Mouse (Mus musculus) brain, embryonic 14.5 days (tissue): ENCODE results near the gene Tspan5. TPM values are rescaled to one million over a fixed set of nuclear protein-coding genes. Genes with fewer than 3 reads are reported as not detected.

Experiments
- DNase-seq: peaks from one replicate; pipeline ENCODE4 v3.0.0-alpha.2; 2011; ENCODE audit warnings: low read depth
- CTCF ChIP-seq: fragments of 200-500 bp; IDR thresholded peaks from 2 replicates; pipeline ENCODE4 v1.5.1; 2012; ENCODE audit warnings: inconsistent platforms, mild to moderate bottlenecking, moderate library complexity, borderline replicate concordance; ENCODE audit not compliant: insufficient read depth, insufficient read length; ENCODE audit errors: extremely low read depth
- POLR2A ChIP-seq: fragments of 200-500 bp; IDR thresholded peaks from 2 replicates; pipeline ENCODE4 v1.6.1; 2012; ENCODE audit warnings: mild to moderate bottlenecking, inconsistent platforms, borderline replicate concordance; ENCODE audit not compliant: poor library complexity, insufficient read depth, insufficient read length, severe bottlenecking; ENCODE audit errors: extremely low read depth
- polyA plus RNA-seq: library from polyadenylated mRNA; depleted of rRNA; stranded (reverse); fragments of >200 nt; gene quantifications from 2 replicates; pipeline ENCODE4 v1.2.3, GENCODE M21; 2012

Gene Tspan5
- polyA plus RNA-seq, 1 experiment, result 109 TPM

DNA sequence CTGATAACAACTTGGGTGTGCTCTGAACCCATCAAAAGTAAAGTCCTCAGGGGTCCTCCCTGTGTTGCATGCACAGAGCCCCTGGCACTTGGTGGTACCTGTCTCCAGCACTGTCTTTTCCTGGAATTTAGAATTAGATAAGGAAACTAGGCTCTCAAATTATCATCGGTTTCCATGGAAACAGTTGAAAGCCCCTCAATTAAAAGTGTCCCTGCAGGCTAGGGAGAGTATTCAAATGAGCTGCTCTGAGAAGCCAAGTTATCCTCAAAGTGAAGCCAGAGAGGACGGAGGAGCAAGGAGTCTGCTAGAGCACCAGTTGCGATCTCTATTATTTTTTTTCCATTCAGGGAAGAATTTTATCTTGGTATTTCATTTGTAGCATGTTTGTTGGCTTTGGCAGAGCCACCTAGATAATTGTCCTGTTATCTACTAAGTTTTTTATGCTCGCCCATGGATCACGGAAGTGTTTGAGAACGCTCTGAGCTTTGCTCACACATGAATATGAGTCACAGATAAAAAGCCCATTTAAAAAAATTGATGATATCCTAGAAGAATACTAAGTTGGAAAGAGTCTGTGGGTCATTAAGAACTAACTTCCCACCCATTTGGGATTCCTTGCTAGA lies 139.8 kb downstream of the Tspan5 start:
- TF ChIP-seq POLR2A, result no peak
- TF ChIP-seq CTCF, result no peak
- DNase-seq, result peak; percentile 81

DNA sequence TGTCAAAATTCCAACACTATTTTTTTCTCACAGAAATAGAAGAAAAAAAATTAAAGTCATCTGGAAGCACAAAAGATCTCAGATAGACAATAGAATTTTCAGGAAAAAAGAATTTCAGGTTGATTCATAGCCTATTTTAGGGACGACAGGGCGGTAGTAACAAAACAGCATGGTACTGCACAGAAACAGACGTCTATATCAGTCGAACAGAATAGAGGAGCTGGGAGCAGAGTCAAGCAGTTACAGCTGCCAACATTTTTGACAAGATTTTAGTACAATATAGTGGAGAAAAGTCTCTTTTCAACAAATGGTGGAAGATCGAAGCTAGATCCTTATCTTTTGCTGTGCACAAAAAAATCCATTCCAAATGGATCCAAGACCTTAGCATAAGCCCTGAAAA lies 144.1 kb downstream of the Tspan5 start:
- no peak for TF ChIP-seq CTCF
- TF ChIP-seq POLR2A, result no peak

DNA sequence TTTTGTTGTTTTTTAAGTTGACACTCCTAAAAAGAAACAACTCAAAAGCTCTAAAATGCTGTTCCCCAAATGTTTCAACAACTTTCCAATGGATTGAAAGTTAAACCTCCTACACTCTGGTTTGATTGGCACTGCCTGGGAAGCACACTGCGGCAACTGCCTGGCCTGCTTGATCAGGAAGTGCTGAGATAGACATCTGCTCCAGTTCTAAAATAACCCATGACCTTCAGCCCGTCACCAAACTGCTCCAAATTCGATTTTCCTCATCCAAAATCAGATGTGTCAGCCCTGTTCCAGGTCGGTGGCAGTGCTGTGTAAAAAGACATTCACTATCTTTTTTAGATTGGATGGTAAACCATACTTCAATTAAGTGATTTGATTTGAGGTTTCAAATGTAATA lies 147.2 kb downstream of the Tspan5 start:
- TF ChIP-seq POLR2A (no peak), CTCF (no peak)
- DNase-seq, result no peak

More for the DNA sequence above, 144.1 kb downstream of the Tspan5 start:
- DNase-seq, result no peak

DNA sequence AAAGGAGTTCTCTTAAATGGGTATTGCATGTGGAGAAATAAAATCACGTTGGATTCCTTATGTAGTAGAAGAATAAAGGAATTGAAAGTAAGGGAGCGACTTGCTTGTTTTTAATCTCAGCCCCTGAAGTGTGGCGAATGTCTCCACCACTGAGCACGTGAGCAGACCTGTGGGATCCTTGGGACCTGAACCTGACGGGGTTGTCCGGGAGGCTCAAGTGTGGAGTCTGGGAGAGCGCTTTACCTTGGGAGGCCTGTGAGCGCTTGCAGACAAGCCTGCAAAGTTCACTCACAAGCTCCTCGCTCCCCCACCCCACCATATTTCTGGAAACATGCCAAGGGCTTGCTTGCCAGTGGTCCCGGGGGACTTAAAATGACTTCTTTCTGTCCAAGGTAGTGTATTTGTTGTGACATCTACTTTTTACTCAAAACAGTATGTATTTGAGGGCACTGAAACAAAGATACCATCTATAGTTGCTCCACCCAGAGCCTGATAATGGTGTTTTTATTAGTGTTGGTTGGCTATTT lies 147.8 kb downstream of the Tspan5 start:
- no peak for TF ChIP-seq POLR2A
- TF ChIP-seq CTCF, result no peak
- peak; percentile 48 for DNase-seq

DNA sequence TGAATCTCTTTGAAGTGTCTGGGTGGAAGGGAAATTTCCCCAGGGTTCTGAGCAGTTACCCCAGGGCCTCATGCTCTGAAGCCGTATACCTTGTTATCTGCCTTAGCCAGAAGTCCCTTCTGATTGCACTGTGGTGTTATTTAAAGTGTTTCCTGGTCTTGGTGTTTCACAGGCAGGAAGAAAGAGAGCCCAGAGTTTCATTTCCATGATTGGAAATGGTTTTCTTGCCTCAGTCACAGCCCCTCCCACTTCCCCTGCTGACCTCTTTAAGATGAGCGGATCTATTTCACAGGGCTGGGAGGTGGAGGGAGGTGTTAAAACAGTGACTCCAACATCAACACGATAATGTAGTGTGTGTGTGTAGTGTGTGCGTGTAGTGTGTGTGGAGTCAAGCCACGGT lies 151.5 kb downstream of the Tspan5 start:
- no peak for TF ChIP-seq CTCF
- no peak for TF ChIP-seq POLR2A

DNA sequence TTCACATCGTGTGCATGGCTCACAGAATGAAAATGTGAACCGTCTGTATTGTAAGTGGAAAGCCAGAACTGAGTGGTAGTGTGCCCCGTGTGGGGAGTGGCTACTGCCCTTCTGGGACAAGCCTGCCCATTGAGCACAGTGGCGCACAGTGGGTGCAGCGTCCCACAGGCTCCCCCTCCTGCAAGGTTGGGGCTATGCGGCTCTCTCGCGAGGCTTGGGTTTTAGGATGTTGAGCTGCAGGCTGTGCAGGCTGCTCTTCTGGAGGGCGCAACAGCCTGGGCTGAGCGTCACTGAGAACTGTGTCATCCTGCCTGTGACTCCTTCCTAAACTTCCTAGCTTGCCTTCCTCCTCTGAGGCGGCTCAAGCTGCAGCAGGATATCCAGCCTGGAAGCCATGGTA lies 155.5 kb downstream of the Tspan5 start:
- TF ChIP-seq POLR2A (no peak), CTCF (no peak)
- no peak for DNase-seq

More for the DNA sequence above, 151.5 kb downstream of the Tspan5 start:
- DNase-seq, result peak; percentile 59

DNA sequence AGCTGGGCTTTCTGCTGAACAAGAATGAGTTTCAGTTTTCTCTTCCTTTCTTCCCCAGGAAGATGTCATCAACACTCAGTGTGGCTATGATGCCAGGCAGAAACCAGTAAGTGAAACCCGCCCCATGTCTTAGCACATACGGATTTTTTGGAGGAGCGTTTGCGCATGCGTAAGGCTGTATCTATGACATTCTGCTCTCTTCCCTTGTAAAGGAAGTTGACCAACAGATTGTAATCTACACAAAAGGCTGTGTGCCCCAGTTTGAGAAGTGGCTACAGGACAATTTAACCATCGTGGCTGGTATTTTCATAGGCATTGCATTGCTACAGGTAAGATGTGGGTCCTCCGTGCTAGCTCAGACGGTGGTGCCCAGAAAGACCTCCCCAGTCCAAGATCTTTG lies 156.1 kb downstream of the Tspan5 start:
- no peak for TF ChIP-seq POLR2A
- TF ChIP-seq CTCF, result no peak
- no peak for DNase-seq

DNA sequence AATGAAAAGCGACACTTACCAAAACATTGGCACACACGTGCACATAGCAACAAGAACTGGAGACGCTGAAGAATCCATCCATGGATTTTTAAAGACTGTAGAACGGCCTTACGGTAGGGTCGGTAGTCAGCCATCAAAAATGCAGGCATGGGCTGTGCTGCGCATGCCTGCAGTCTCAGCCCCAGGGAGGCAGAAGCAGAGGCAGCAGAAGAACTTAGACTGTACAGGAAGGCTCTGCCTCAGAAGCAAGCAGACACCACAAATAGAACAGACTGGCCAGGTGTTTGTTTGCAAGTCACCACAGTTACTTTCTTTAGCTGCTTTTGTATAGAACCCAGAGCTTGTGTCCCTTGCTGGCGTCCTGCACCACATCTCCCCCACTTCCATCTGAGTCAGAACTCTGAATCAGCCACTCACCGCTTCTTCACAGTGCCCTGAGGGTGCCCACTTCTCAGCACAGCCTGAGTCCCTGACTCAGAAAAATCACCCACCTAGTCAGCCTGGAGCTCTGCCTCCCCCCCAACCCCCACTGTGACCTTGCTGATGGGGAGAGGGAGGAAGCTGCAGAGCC lies 158.7 kb downstream of the Tspan5 start:
- DNase-seq, result no peak
- no peak for TF ChIP-seq CTCF
- TF ChIP-seq POLR2A, result no peak

DNA sequence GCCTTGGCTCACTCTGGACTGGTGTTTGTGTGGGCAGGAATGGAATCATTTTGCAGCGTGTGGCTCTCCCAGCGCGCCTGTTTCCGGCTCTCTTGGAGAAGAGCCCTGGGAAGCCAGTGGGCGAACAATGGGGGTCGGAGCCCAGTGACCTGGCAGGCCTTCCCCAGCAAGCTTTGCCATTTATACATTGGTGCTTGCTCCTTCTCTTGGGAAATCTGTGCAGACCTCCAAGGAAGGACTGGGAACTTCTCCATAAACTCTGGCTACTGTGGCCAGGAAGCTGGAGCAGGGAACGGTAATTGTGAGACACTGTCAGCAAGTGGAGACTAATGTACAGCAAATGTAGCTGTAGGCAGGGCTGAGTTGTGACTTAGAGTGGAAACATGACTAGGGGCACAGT lies 163.7 kb downstream of the Tspan5 start:
- DNase-seq, result peak; percentile 36
- TF ChIP-seq POLR2A (no peak), CTCF (no peak)

DNA sequence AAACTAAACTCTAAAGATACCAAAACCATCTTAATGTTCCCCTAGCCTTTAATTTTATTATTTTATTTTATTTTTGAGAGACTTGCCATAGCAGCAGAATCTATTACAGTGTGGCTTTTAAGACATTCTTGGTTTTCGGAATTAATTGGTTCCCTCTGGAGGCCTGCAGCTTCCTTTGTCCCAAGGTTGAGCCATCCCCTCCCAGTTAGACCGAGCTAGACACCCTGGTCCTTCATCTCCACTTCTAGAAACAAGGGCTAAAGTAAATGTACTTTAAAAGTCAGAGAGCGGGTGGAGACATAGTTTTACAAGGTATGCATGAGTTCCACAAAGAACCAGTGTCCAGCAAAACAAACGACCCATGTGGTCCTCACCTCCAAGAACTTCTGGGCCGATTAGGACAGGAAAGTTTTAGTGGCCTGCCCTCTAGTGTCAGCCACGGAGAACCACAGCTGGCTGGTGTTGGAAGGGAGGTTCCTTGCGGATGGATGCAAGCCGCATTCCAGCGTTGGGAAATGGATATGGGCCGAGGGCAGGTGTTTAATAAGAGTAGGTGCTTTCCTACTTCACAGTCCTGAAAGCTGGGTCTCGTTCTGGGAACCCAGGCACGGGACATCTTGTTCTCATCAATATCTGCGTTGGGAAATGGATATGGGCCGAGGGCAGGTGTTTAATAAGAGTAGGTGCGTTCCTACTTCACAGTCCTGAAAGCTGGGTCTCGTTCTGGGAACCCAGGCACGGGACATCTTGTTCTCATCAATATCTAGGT lies 164.3 kb downstream of the Tspan5 start:
- DNase-seq, result peak; percentile 89
- TF ChIP-seq POLR2A, result no peak
- peak; percentile 93 for TF ChIP-seq CTCF

DNA sequence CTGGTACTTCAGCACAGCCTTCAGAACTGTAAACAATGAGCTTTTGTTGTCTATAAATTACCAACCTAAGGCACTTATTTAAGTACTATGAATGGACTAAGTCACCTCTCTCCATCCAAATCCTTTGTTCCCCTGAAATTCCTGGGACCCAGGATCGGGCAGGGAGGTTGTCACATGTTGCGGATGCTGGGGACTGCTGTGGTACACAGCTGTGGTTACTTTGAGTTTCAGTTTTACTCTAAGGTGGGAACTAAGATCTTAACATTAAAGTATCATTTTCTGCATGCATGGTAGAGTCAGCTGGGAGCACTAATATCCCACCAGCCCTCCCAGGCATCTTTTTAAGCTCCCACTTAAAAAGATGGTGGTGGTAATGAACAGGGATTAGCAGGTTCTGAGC lies 167.3 kb downstream of the Tspan5 start:
- TF ChIP-seq CTCF (no peak), POLR2A (no peak)
- DNase-seq, result no peak

DNA sequence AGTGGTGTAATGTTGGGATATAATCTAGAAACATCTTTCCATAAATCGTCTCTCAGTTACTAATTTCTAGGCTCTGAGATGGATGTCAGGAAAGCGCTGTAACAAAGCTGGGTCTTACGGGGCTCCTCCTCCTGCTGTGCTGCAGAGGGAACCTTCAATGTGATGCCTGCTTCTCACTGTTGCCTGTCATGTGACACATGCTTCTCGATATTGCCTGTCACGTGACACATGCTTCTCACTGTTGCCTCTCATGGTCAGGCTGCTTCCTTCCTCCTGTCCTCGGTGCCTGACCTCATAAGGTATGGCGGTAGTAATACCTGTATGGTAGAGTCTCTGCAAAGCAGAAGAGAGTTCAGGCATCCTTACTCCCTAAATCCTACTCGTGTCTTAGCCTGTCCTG lies 170.5 kb downstream of the Tspan5 start:
- DNase-seq, result no peak
- no peak for TF ChIP-seq POLR2A
- TF ChIP-seq CTCF, result no peak
